Mouse (Mus musculus) embryo, embryonic 10 days (tissue): Measurements from ENCODE around the gene Nfxl1.
"Not testable (repeated sequence)": the region's sequence is repeated elsewhere in the genome, so short reads cannot be mapped to it uniquely, and the experiment has no call there.

Experiments used
- DNase-seq: peaks from one replicate; pipeline ENCODE4 v3.0.0-alpha.2; 2015; ENCODE audit warnings: low spot score

Nfxl1 gene

GRCm38 (mm10) chr5:72559544-72560049, at the start of gene Nfxl1:
Gene Nfxl1 (minus strand): TSS chr5:72559684.
- peak; percentile 99 for DNase-seq

- no peak for DNase-seq
Measured at GRCm38 (mm10) chr5:72603138-72603537, 43.7 kb upstream of the Nfxl1 start.

GRCm38 (mm10) chr5:72601006-72601405, 41.5 kb upstream of the Nfxl1 start:
- DNase-seq: peak; percentile 72

- peak; percentile 41 for DNase-seq
Measured at GRCm38 (mm10) chr5:72587192-72587681, 27.8 kb upstream of the Nfxl1 start, which contains the start of gene Gm5868. Gene Gm5868 (minus strand): TSS chr5:72587551.

GRCm38 (mm10) chr5:72586667-72587191, 27.2 kb upstream of the Nfxl1 start:
- DNase-seq: not testable (repeated sequence)

- DNase-seq: not testable (repeated sequence)
Measured at GRCm38 (mm10) chr5:72586122-72586521, 26.6 kb upstream of the Nfxl1 start.

GRCm38 (mm10) chr5:72580970-72581332, 21.5 kb upstream of the Nfxl1 start, which contains the start of gene Zar1:
Gene Zar1 (minus strand): TSS chr5:72581254.
- not testable (repeated sequence) for DNase-seq

GRCm38 (mm10) chr5:72580088-72580969, 20.8 kb upstream of the Nfxl1 start:
- DNase-seq: peak; percentile 30

- peak; percentile 27 for DNase-seq
Measured at GRCm38 (mm10) chr5:72579599-72579998, 20.1 kb upstream of the Nfxl1 start.

- DNase-seq: no peak
Measured at GRCm38 (mm10) chr5:72565621-72566020, 6.1 kb upstream of the Nfxl1 start.

GRCm38 (mm10) chr5:72563183-72563582, 3.7 kb upstream of the Nfxl1 start:
- not testable (repeated sequence) for DNase-seq

GRCm38 (mm10) chr5:72560976-72561628, 1.6 kb upstream of the Nfxl1 start:
- no peak for DNase-seq

- DNase-seq: peak; percentile 44
Measured at GRCm38 (mm10) chr5:72558716-72559526, 563 bp downstream of the Nfxl1 start.

- DNase-seq: no peak
Measured at GRCm38 (mm10) chr5:72556245-72556644, 3.2 kb downstream of the Nfxl1 start.

GRCm38 (mm10) chr5:72551209-72551608, 8.3 kb downstream of the Nfxl1 start:
- DNase-seq: no peak

GRCm38 (mm10) chr5:72528896-72529295, 30.6 kb downstream of the Nfxl1 start:
- no peak for DNase-seq

- DNase-seq: no peak
Measured at GRCm38 (mm10) chr5:72513808-72514207, 45.7 kb downstream of the Nfxl1 start.

GRCm38 (mm10) chr5:72505740-72506139, 53.7 kb downstream of the Nfxl1 start:
- DNase-seq: peak; percentile 63

- DNase-seq: peak; percentile 40
Measured at GRCm38 (mm10) chr5:72503531-72504523, 55.7 kb downstream of the Nfxl1 start, which contains the start of gene Corin. Gene Corin (minus strand): TSS chr5:72504473.

GRCm38 (mm10) chr5:72502778-72503177, 56.7 kb downstream of the Nfxl1 start:
- no peak for DNase-seq
